Mouse (Mus musculus): ENCODE measurements around the gene Fank1. TPM values are rescaled to one million over a fixed set of nuclear protein-coding genes. Genes with fewer than 3 reads are reported as not detected.

Gene Fank1
- polyA plus RNA-seq, 1 experiment from 2014 or later: 5.1 TPM

DNA sequence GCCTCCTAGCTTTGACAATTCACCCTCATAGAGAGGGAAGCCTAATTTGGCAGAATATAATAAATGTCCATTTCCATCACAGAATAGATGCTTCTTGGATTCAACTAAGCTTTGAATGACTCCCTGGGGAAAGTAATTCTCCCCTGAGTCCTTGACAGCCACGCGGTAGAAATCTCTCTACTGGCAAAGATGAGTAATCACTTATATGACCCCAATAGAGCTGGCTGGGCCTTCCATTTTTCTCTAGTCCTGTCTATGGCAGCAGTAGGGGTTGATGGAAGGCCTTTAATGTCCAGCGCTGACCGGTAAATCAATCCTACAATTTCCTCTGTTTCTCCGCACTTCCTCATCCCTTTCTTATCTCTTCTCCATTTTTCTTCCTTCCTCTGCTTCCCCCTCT, 1.5 kb upstream of the Fank1 start:
- Histone ChIP-seq H3K4me1 (replicated peaks) (peaks cover 27% of the 10 kb centered on the region), H3K27ac (replicated peaks) (no peak overlapping the region), H3K4me3 (peak overlapping the region; percentile 75), H3K4me2 (peak overlapping the region; percentile 80), H3K9ac (no peak overlapping the region; the same call in 1 of the 2 replicates), H3K36me3 (no peaks in the 10 kb centered on the region), H3K27me3 (no peaks in the 10 kb centered on the region), H3K9me3 (no peaks in the 10 kb centered on the region)
- WGBS: 48% methylated on average over 5 of the region's 5 CpGs
- no peak for ATAC-seq (ENCODE audit: low FRiP score, low read depth)

DNA sequence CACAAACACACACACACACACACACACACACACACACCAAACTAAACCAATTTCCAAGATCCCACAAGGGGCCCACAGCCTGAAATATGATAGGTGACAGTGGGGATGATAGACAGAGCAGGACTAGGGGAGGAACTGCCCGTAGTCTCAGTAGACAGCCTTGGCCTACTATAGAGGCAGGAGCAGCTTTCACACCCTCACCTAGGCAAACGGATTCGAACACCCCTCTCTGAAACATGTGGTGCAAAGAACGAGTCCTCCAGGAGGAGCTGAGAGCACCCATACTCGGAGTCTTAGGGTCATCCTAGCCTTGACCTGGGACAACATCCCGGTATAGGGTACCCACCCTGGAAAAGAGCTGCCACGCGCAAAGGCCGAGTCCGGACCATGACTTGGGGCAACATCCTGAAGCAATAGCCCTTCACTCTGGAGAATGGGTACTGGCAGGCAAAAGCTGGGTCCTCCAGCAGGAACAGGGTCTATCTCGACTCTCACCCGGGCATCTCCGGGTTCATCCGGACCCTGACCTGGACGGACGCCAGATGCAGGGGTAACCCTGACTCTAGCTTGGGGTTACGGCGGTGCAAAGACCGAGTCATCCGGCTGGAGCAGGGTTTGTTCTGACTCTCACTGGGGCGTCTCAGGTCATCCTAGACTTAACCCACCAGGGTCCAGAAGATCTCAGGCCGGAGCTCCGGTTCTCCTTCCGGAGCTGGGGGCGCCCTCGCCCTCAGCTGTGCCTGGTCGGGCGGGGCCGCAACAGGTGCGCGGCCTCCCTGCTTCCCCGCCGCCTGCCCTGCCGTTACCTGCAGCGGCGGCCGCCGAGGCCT, 650 bp upstream of the Fank1 start:
- peak overlapping the region; percentile 75 for H3K4me3 ChIP-seq
- peak overlapping the region; percentile 65 for H3K9ac ChIP-seq
- H3K36me3 ChIP-seq: no peaks in the 10 kb centered on the region
- no peaks in the 10 kb centered on the region for H3K9me3 ChIP-seq
- peak overlapping the region; percentile 40 for H3K27ac ChIP-seq (replicated peaks)
- peaks cover 33% of the 10 kb centered on the region for H3K4me1 ChIP-seq (replicated peaks)
- no peaks in the 10 kb centered on the region for H3K27me3 ChIP-seq
- ATAC-seq (ENCODE audit: low FRiP score, low read depth): peak; percentile 78
- WGBS: 2% methylated on average over 38 of the region's 38 CpGs
- peak overlapping the region; percentile 80 for H3K4me2 ChIP-seq

DNA sequence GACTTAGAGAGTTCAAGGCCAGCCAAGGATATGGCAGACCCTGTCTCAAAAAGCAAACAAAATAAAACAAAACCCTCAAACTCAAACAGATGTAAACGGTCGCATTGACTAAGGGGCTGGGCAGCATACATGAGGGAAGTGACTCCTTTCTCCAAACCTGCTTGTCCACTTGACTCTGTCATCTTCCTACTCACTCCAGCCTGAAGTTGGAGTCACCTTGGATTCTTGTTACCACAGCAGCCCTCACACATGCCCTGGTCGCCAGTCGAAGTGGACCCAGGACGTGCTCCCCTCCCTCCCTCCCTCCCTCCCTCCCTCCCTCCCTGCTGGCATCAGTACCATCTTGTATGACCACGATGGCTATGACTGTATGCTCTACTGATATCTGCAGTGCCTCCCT, 4.9 kb downstream of the Fank1 start:
- no peak overlapping the region for H3K27ac ChIP-seq (replicated peaks)
- 81% methylated on average over 6 of the region's 6 CpGs for WGBS

DNA sequence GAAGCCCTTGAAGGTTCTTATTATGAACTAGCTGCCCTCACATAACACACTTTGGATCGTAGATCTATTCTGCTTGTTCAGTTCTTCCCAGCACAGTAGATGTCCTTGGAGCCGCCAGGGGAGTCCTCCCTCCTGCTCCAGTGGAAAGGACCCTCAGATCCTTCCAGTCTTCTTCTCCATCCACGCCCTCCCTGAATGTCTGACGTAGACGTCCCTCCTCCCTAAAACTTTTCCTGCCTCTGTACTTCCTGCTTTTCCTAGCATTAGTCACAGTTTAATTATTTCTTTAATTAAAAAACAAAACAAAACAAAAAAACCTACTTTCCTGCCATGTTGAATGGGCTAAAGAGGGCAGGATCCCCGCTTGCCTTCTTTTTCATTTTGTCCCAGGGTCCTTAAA, 5.3 kb downstream of the Fank1 start:
- H3K27ac ChIP-seq (replicated peaks): no peak overlapping the region
- H3K27me3 ChIP-seq: no peaks in the 10 kb centered on the region
- peaks cover 8% of the 10 kb centered on the region; the same call in 1 of the 2 replicates for H3K4me1 ChIP-seq (replicated peaks)
- 83% methylated on average over 6 of the region's 6 CpGs for WGBS
- no peak overlapping the region for H3K4me2 ChIP-seq
- no peaks in the 10 kb centered on the region for H3K36me3 ChIP-seq
- no peak overlapping the region for H3K9ac ChIP-seq
- H3K9me3 ChIP-seq: no peaks in the 10 kb centered on the region
- no peak overlapping the region for H3K4me3 ChIP-seq
- ATAC-seq (ENCODE audit: low FRiP score, low read depth): no peak

More for the DNA sequence above, 4.9 kb downstream of the Fank1 start:
- ATAC-seq (ENCODE audit: low FRiP score, low read depth): no peak
- H3K27me3 ChIP-seq: no peaks in the 10 kb centered on the region
- H3K36me3 ChIP-seq: no peaks in the 10 kb centered on the region
- no peak overlapping the region for H3K4me2 ChIP-seq
- H3K4me1 ChIP-seq (replicated peaks): peaks cover 8% of the 10 kb centered on the region; the same call in 1 of the 2 replicates
- no peak overlapping the region for H3K4me3 ChIP-seq
- H3K9me3 ChIP-seq: no peaks in the 10 kb centered on the region
- no peak overlapping the region for H3K9ac ChIP-seq

DNA sequence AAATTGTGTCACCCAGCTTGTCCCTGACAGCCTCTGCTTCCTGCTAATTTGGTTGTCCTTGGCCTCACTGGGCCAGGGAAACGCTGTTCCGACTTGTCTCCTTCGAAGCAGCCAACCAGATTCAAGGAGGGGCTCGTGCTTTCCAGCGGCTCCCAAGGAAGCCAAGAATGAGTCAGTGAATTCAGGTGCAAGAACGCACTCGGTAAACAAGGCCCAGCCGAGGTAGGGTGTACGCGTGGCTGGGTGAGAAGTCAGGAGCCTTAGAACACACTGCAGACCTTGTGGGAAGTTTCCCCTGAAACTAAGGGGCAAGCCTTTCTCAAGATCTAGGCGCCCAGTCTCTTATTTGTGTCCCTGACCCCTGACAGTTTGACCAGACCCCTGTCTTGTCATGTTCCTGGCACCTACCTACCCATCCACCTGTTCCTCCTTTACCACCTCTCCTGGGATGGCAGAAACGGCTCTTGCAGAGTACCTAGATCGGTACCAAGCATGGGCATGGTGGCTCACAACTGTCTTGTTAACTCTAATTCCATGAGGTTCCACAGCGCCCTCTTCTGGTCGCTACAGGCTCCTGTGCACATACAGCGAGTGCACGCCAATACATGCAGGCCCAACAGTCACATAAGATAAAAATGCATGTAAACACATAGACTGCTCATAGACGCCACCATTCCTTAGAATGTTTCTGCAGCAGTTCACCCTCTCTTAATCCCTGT, 6.2 kb downstream of the Fank1 start, which contains the start of gene Dhx32:
Gene Dhx32 (minus strand): TSS at position 10 of the 719 bp plus-strand sequence.
- H3K4me3 ChIP-seq: no peak within 1 kb of the TSS
- no peaks in the 10 kb centered on the region for H3K9me3 ChIP-seq
- no peaks in the 10 kb centered on the region for H3K27me3 ChIP-seq
- peaks cover 8% of the 10 kb centered on the region; the same call in 1 of the 2 replicates for H3K4me1 ChIP-seq (replicated peaks)
- ATAC-seq (ENCODE audit: low FRiP score, low read depth): no peak
- no peak within 1 kb of the TSS for H3K9ac ChIP-seq
- no peak within 1 kb of the TSS for H3K27ac ChIP-seq (replicated peaks)
- 0 out of 2 replicates have a peak within 1 kb of the TSS, but pooled peaks have one; percentile 9 for H3K4me2 ChIP-seq
- WGBS: 24% methylated on average over 18 of the region's 18 CpGs
- H3K36me3 ChIP-seq: no peaks in the 10 kb centered on the region

DNA sequence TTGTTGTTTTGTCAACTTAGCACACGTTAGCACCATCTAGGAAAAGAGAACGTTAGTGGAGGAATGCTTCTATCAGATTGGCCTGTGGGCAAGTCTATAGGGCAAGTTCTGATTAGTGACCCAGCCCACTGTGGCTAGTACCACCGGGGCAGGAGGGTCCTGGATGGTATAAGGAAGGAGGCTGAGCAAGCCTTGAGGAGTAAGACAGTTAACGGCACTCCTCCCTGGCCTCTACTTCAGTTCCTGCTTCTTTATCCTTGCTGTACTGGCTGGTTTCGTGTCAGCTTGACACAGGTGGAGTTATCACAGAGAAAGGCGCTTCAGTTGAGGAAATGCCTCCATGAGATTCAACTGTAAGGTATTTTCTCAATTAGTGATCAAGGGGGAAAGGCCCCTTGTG, 10.9 kb downstream of the Fank1 start:
- 93% methylated on average over 6 of the region's 6 CpGs for WGBS
- H3K9ac ChIP-seq: no peak overlapping the region
- H3K36me3 ChIP-seq: no peaks in the 10 kb centered on the region
- H3K4me3 ChIP-seq: no peak overlapping the region
- no peaks in the 10 kb centered on the region for H3K4me1 ChIP-seq (replicated peaks)
- no peaks in the 10 kb centered on the region for H3K9me3 ChIP-seq
- no peak overlapping the region for H3K4me2 ChIP-seq
- no peak for ATAC-seq (ENCODE audit: low FRiP score, low read depth)
- H3K27me3 ChIP-seq: no peaks in the 10 kb centered on the region
- H3K27ac ChIP-seq (replicated peaks): no peak overlapping the region

DNA sequence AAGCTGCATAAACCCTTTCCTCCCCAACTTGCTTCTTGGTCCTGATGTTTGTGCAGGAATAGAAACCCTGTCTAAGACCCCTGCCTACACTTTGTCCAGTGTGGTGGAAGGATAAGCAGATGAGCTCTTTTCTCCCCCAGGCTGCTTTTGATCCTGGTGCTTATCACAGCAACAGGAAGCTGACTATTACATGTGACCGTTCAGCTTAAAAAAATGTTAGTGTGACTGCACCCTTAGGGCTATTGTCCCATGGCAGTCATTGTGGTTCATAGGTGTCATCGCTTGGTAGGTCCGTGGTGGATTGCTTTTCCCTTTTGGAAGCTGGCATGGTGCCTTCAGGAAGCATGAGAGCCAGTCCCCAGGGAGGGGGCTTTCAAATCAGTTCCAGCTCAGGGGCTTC, 11.5 kb downstream of the Fank1 start:
- Histone ChIP-seq H3K27ac (replicated peaks) (no peak overlapping the region), H3K4me3 (no peak overlapping the region), H3K4me1 (replicated peaks) (no peaks in the 10 kb centered on the region), H3K4me2 (no peak overlapping the region), H3K9me3 (no peaks in the 10 kb centered on the region), H3K9ac (no peak overlapping the region), H3K36me3 (no peaks in the 10 kb centered on the region), H3K27me3 (no peaks in the 10 kb centered on the region)
- WGBS: 67% methylated on average over 3 of the region's 3 CpGs
- ATAC-seq (ENCODE audit: low FRiP score, low read depth): no peak

DNA sequence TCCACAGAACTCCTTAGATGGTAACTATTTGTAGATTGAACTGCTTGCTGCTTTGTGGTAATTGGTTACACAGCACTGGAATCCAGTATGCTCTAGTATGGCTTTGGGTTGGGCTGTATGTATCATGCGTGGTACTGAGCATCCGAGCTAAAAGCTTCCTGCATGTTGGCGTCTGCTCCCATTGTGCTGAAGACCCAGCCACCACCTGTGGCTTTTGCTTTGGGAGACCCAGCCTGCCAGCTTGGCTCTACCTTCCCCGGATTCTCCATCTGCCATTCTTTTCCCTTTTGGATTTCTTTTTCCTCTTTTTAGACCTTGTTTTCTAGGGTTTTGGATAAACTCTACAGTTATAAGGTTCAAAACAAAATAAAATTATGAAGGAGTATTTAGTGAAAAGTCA, 13.5 kb downstream of the Fank1 start:
- WGBS: 90% methylated on average over 4 of the region's 4 CpGs
- Histone ChIP-seq H3K27me3 (no peaks in the 10 kb centered on the region), H3K9me3 (no peaks in the 10 kb centered on the region), H3K4me1 (replicated peaks) (peaks cover 8% of the 10 kb centered on the region; the same call in 1 of the 2 replicates), H3K4me3 (no peak overlapping the region), H3K36me3 (no peaks in the 10 kb centered on the region), H3K9ac (no peak overlapping the region), H3K27ac (replicated peaks) (no peak overlapping the region), H3K4me2 (no peak overlapping the region)
- ATAC-seq (ENCODE audit: low FRiP score, low read depth): no peak

DNA sequence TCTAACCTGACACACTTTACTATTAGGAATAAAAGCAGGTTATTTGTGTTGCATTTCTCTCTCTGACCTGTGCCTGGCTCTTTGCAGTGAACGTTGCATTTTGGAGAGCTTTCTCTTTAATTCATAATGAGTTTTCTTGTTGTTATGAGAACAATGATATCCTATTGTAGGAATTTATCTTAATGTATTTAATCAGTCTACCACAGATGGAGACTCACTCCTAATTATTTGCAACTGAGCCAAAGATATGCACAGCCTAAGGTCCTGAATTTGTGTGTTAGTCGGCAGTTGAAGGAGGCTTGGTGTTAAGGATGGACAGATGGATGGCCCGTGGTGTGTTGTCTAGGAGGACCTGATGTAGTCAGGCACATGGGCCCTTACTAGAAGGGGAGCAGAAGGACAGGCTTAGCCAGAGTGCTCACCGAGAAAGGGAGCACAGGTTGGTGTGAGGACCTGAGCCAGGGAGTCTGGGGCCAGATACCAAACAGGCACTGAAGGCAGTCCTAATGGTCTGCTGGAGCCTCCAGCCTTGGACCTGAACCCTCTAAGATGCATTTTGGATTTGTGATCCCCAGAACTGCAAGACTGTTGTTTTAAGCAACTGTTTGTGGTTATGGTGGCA, 14.1 kb downstream of the Fank1 start:
- H3K4me2 ChIP-seq: no peak overlapping the region
- H3K27ac ChIP-seq (replicated peaks): no peak overlapping the region
- ATAC-seq (ENCODE audit: low FRiP score, low read depth): no peak
- 83% methylated on average over 4 of the region's 4 CpGs for WGBS
- H3K27me3 ChIP-seq: no peaks in the 10 kb centered on the region
- H3K9me3 ChIP-seq: no peaks in the 10 kb centered on the region
- no peaks in the 10 kb centered on the region for H3K36me3 ChIP-seq
- no peak overlapping the region for H3K4me3 ChIP-seq
- H3K4me1 ChIP-seq (replicated peaks): peaks cover 8% of the 10 kb centered on the region; the same call in 1 of the 2 replicates
- H3K9ac ChIP-seq: no peak overlapping the region

DNA sequence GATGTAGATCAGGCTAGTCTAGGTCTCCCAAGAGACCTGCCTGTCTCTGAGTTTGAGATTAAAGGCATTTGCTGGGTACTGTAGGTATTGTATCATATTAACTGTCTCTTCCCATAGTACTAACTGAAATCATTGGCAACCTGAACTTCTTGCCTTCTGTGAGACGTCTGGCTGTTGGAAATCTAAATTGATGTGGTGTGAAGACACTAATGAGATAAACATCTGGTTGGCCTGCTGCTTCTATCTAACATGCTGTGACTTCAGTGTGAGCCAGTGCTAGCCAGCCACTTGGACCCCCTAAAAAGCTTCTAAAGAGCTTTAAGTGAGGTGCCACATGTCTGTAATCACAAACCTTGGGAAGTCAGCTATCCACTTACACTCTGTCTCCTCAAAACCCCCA, 16.1 kb downstream of the Fank1 start:
- no peaks in the 10 kb centered on the region for H3K9me3 ChIP-seq
- H3K9ac ChIP-seq: no peak overlapping the region
- no peaks in the 10 kb centered on the region for H3K36me3 ChIP-seq
- peaks cover 8% of the 10 kb centered on the region; the same call in 1 of the 2 replicates for H3K4me1 ChIP-seq (replicated peaks)
- H3K27ac ChIP-seq (replicated peaks): no peak overlapping the region
- ATAC-seq (ENCODE audit: low FRiP score, low read depth): no peak
- no peak overlapping the region for H3K4me2 ChIP-seq
- WGBS: 38% methylated on average over 1 of the region's 1 CpGs
- H3K27me3 ChIP-seq: no peaks in the 10 kb centered on the region
- H3K4me3 ChIP-seq: no peak overlapping the region

DNA sequence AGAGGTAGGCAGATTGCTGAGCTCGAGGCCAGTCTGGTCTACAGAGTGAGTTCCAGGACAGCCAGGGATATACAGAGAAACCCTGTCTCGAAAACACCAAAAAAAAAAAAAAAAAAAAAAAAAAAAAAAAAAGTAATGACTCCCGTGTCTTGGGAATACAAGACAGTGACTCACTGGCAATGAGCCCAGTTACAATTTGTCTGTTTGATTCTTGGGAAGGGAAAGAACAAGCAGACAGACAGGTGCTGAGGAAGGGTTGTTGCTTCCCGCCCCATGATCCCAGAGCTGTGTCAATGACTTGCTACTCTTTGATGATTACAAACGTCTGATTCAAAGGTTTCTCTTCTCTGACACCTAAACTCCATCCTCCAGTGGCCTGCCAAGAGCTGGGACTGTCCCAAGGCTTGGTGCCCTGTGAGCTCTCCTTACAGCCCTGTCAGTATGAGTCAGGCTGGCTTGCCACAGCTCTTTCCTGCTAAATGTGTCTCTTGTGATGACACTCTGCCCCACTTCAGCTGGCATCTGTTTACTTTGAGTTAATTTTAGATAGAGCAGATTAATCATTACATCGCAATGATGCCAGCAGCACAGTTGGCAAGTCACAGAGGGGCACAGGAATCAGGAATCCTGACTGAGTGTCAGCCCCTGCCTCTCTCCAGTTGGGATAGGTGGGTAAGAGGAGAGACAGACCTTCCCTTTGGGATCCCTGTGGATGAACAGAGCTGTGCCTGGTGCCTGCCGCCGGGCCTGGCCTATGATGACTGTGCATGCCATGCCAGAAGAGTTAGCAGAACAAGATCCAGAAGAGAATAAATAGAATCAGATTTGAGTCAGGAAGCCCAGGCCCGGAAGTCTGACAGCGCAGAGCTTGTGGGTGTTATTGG, 16.8 kb downstream of the Fank1 start:
- Histone ChIP-seq H3K4me2 (no peak overlapping the region), H3K9ac (no peak overlapping the region), H3K9me3 (no peaks in the 10 kb centered on the region), H3K4me1 (replicated peaks) (peaks cover 8% of the 10 kb centered on the region; the same call in 1 of the 2 replicates), H3K27ac (replicated peaks) (no peak overlapping the region), H3K36me3 (no peaks in the 10 kb centered on the region), H3K4me3 (no peak overlapping the region), H3K27me3 (no peaks in the 10 kb centered on the region)
- 64% methylated on average over 9 of the region's 10 CpGs for WGBS
- ATAC-seq (ENCODE audit: low FRiP score, low read depth): no peak

All from hindbrain, embryonic 15.5 days (tissue).